21 mouse cellular contexts compared by ENCODE assay signal in the genomic region with DNA sequence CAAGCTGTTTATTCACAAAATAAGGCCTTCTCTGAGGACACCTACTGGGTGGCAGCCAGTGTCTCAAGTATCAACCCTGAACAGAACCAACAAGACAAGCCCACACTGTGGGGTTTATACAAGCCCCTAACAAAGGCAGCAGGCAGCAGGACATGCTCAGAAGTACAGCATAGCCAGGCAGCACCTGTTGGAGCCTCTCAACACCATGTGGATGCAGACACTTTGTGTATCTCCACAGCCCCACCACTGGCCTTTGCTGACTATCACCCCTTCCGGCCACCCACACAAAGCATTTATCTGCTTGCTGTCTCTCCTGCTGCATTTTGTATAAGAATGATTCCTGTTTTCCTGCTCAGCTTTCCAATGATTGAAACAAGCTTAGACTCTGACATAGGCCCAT. TPM values are rescaled to one million over a fixed set of nuclear protein-coding genes. Genes with fewer than 3 reads are reported as not detected.
DNase-seq lines count a peak whose midpoint lies in the region; ATAC-seq lines count a peak whose summit lies in the region.
"Had no signal": no experiment of that assay in that cellular context is flagged by ENCODE, and none has a peak within 500 bp of the region (broad histone marks: within the 10 kb centered on the region; RNA-seq: fewer than 3 reads in every experiment).

No protein-coding gene starts in this region.

- H3K4me3 ChIP-seq in forebrain, embryonic 11.5 days (ENCODE audit: low read depth, low read length): no peak overlapping the region
- H3K4me3 ChIP-seq in forebrain, embryonic 13.5 days: no peak overlapping the region
- H3K4me3 ChIP-seq: embryonic facial prominence, embryonic 10.5 days; embryonic facial prominence, embryonic 12.5 days; forebrain, embryonic 12.5 days; forebrain, embryonic 15.5 days had no signal

- WGBS in forebrain, embryonic 11.5 days: 83% methylated on average over 1 of the region's 1 CpGs
- WGBS in forebrain, embryonic 13.5 days: 78% methylated on average over 1 of the region's 1 CpGs

- H3K4me2 ChIP-seq in forebrain, embryonic 11.5 days (ENCODE audit: low read depth, low read length, severe bottlenecking): no peak overlapping the region
- no peak overlapping the region for H3K4me2 ChIP-seq in forebrain, embryonic 13.5 days
- H3K4me2 ChIP-seq: embryonic facial prominence, embryonic 12.5 days; forebrain, embryonic 12.5 days; forebrain, embryonic 15.5 days had no signal

- H3K27me3 ChIP-seq in forebrain, embryonic 11.5 days (ENCODE audit: control insufficient read depth, insufficient read depth, low read length): no peaks in the 10 kb centered on the region
- H3K27me3 ChIP-seq in forebrain, embryonic 13.5 days: no peaks in the 10 kb centered on the region
- H3K27me3 ChIP-seq: embryonic facial prominence, embryonic 12.5 days; forebrain, embryonic 12.5 days; forebrain, embryonic 15.5 days had no signal

- no peak overlapping the region for H3K27ac ChIP-seq in forebrain, embryonic 11.5 days (ENCODE audit: low read depth, low read length)
- no peak overlapping the region for H3K27ac ChIP-seq in forebrain, embryonic 13.5 days
- H3K27ac ChIP-seq: embryonic facial prominence, embryonic 10.5 days; embryonic facial prominence, embryonic 12.5 days; forebrain, embryonic 12.5 days; forebrain, embryonic 15.5 days had no signal

- H3K36me3 ChIP-seq in forebrain, embryonic 11.5 days (ENCODE audit: control insufficient read depth, insufficient read depth, low read length): no peaks in the 10 kb centered on the region
- H3K36me3 ChIP-seq in forebrain, embryonic 13.5 days (ENCODE audit: poor library complexity, severe bottlenecking): no peaks in the 10 kb centered on the region
- H3K36me3 ChIP-seq: forebrain, embryonic 12.5 days; forebrain, embryonic 15.5 days; G1E had no signal

- no peaks in the 10 kb centered on the region for H3K4me1 ChIP-seq in forebrain, embryonic 11.5 days (replicated peaks; ENCODE audit: control insufficient read depth, insufficient read depth, low read length)
- no peaks in the 10 kb centered on the region for H3K4me1 ChIP-seq in forebrain, embryonic 13.5 days
- H3K4me1 ChIP-seq: forebrain, embryonic 12.5 days; forebrain, embryonic 15.5 days had no signal

- peak; percentile 10 for DNase-seq in forebrain, embryonic 11.5 days (ENCODE audit: low spot score)
- peak; percentile 23 for DNase-seq in testis, postnatal 10 days (ENCODE audit: low spot score)
- DNase-seq in testis, postnatal 14 days (ENCODE audit: low spot score): no peak
- DNase-seq in T-cell, adult 2 months (ENCODE audit: low spot score): no peak
- DNase-seq: adrenal gland, adult 8-10 months; adrenal gland, postnatal 14 days; adrenal gland, postnatal 36 days; B cell, adult 2 months; cerebellum, adult 11-12 months; cerebellum, adult 2 months; cerebellum, adult 9-10 months; cerebellum, postnatal 25 days; forebrain, postnatal 0 days had no signal

- ATAC-seq in forebrain, embryonic 11.5 days (replicated peaks; ENCODE audit: low FRiP score): no peak
- no peak for ATAC-seq in forebrain, embryonic 13.5 days
- ATAC-seq: activated CD4-positive, CD25-positive, alpha-beta regulatory T cell, adult 4 months; CD4-positive, CD25-positive, alpha-beta regulatory T cell, adult 4 months; forebrain, embryonic 15.5 days; forebrain, postnatal 0 days had no signal

- no peak overlapping the region for H3K9ac ChIP-seq in forebrain, embryonic 11.5 days (ENCODE audit: low read length)
- H3K9ac ChIP-seq in forebrain, embryonic 13.5 days: no peak overlapping the region
- H3K9ac ChIP-seq: embryonic facial prominence, embryonic 12.5 days; forebrain, embryonic 12.5 days; forebrain, embryonic 15.5 days; forebrain, postnatal 0 days had no signal

- no peaks in the 10 kb centered on the region for H3K9me3 ChIP-seq in forebrain, embryonic 11.5 days (ENCODE audit: control insufficient read depth, low read length)
- H3K9me3 ChIP-seq in forebrain, embryonic 13.5 days (replicated peaks): no peaks in the 10 kb centered on the region
- H3K9me3 ChIP-seq: embryonic facial prominence, embryonic 10.5 days; embryonic facial prominence, embryonic 12.5 days; forebrain, embryonic 12.5 days; forebrain, embryonic 15.5 days; G1E had no signal

RNA-seq across cellular contexts. Expression of a gene that starts 21.9 kb away (rescaled TPM):
- polyA plus RNA-seq in forebrain, embryonic 11.5 days (2014; fragmentation: Nextera tagmentation; extraction: Ambion mirVana): 2.2 and 3.2 TPM in 2 replicates
- polyA plus RNA-seq in forebrain, embryonic 13.5 days (2015; fragmentation: Nextera tagmentation; extraction: Ambion mirVana): 2.1 and 2.2 TPM in 2 replicates
- polyA plus RNA-seq: G1E had no signal

RNA-seq across cellular contexts. Expression of a gene that starts 48.2 kb away (rescaled TPM):
- 31.0 and 37.8 TPM in 2 replicates for polyA plus RNA-seq in forebrain, embryonic 11.5 days (2014; fragmentation: Nextera tagmentation; extraction: Ambion mirVana)
- polyA plus RNA-seq in forebrain, embryonic 13.5 days (2015; fragmentation: Nextera tagmentation; extraction: Ambion mirVana): 34.3 and 34.5 TPM in 2 replicates

Comparison
In these comparisons a context has a peak if more than half of its experiments do, and no peak if none do; other contexts are left out.
1. DNase-seq: peak in forebrain, embryonic 11.5 days (single experiment) and testis, postnatal 10 days (single experiment); none in testis, postnatal 14 days (single experiment) and T-cell, adult 2 months (single experiment).